Mouse (Mus musculus) C2C12 (cell line): Measurements from ENCODE around the gene Ggta1.

Source experiments
- CEBPB ChIP-seq: IDR thresholded peaks from one replicate; pipeline ENCODE4 v1.6.1; 2011; ENCODE audit warnings: low read depth, mild to moderate bottlenecking, control low read depth, moderate library complexity
- CTCF ChIP-seq: IDR thresholded peaks from one replicate; pipeline ENCODE4 v1.5.1; 2011; ENCODE audit not compliant: control insufficient read depth, insufficient read depth, insufficient read length
- FOSL1 ChIP-seq: IDR thresholded peaks from one replicate; pipeline ENCODE4 v1.8.0; 2011; ENCODE audit warnings: mild to moderate bottlenecking, low read length; ENCODE audit not compliant: poor library complexity, insufficient read depth, severe bottlenecking
- MAX ChIP-seq: IDR thresholded peaks from one replicate; pipeline ENCODE4 v1.6.1; 2011; ENCODE audit warnings: mild to moderate bottlenecking, control low read depth
- MYOD1 ChIP-seq: IDR thresholded peaks from one replicate; pipeline ENCODE4 v1.6.1; 2011; ENCODE audit warnings: low read depth; ENCODE audit not compliant: control insufficient read depth, insufficient read length
- MYOG ChIP-seq: IDR thresholded peaks from one replicate; pipeline ENCODE4 v1.6.1; 2011; ENCODE audit not compliant: control insufficient read depth, insufficient read length; ENCODE audit errors: extremely low read depth
- USF1 ChIP-seq: IDR thresholded peaks from one replicate; pipeline ENCODE4 v1.6.1; 2011; ENCODE audit warnings: low read depth, mild to moderate bottlenecking, control low read depth, moderate library complexity

DNA sequence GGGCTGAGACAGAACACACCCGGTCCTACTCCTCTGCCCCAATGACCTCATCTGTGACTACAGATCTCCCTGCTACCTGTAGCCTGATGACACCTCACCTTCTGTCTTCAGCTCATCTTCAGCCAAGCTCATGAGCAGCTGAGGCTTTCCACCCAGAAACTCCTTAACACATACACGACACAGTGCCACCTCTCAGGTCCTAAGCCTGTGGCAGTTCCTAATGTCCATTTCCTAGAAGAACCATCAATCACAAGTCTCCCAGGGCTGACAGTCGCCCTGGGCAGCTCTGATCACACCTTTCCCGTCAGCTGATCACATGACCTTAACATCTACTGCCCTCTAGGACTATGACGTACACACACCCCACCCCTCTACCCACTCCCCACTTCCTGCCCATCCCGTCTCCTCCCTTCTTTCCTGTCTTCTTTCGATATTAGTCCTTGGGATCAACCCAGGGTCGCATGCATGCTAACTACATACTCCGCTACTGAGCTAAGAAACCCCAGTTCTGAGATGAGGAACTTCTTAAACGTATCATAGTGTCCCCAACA lies 51.3 kb downstream of the Ggta1 start:
- no peak for TF ChIP-seq CTCF
- TF ChIP-seq CEBPB, result no peak
- no peak for TF ChIP-seq MAX
- no peak for TF ChIP-seq USF1
- TF ChIP-seq FOSL1, result no peak
- no peak for TF ChIP-seq MYOD1
- TF ChIP-seq MYOG, result no peak
